Mouse (Mus musculus) olfactory bulb, adult 2 months (tissue): Measurements from ENCODE around the gene Paf1. TPM values are rescaled to one million over a fixed set of nuclear protein-coding genes. Genes with fewer than 3 reads are reported as not detected.

ENCODE experiments used
- H3K27ac ChIP-seq: fragments of 200-500 bp; 2 replicates; pipeline ENCODE4 v1.5.1; 2012; ENCODE audit warnings: low read depth, low read length; ENCODE audit not compliant: insufficient read depth
- H3K4me1 ChIP-seq: fragments of 200-500 bp; 2 replicates; pipeline ENCODE4 v1.6.1; 2012; ENCODE audit warnings: low read length; ENCODE audit not compliant: control insufficient read depth, insufficient read depth
- H3K4me3 ChIP-seq: fragments of 200-500 bp; 2 replicates; pipeline ENCODE4 v1.5.1; 2012; ENCODE audit warnings: mild to moderate bottlenecking, low read depth, low read length, moderate library complexity; ENCODE audit not compliant: insufficient read depth
- CTCF ChIP-seq: fragments of 200-500 bp; IDR thresholded peaks from 2 replicates; pipeline ENCODE4 v1.5.1; 2012; ENCODE audit warnings: low read depth, mild to moderate bottlenecking, low read length, moderate library complexity; ENCODE audit not compliant: insufficient read depth
- POLR2A ChIP-seq: fragments of 200-500 bp; IDR thresholded peaks from 2 replicates; pipeline ENCODE4 v1.6.1; 2012; ENCODE audit warnings: mild to moderate bottlenecking, low read depth, low read length, moderate library complexity; ENCODE audit not compliant: insufficient read depth
- WGBS: fragments of 180-500 bp; shearing (Covaris S2); methylation state at CpG from one replicate; pipeline ENCODE4 v1.1.7; 2018; 5-methylcytosine and 5-hydroxymethylcytosine counted together
- polyA plus RNA-seq: library from polyadenylated mRNA; stranded (reverse); fragments of >200 nt; gene quantifications from 2 replicates; pipeline ENCODE4 v1.2.4, GENCODE M21; 2012; ENCODE audit warnings: low replicate concordance; ENCODE audit not compliant: missing spikeins, insufficient read depth, insufficient read length

The Paf1 gene
- polyA plus RNA-seq, 1 experiment: 1,326 TPM

DNA sequence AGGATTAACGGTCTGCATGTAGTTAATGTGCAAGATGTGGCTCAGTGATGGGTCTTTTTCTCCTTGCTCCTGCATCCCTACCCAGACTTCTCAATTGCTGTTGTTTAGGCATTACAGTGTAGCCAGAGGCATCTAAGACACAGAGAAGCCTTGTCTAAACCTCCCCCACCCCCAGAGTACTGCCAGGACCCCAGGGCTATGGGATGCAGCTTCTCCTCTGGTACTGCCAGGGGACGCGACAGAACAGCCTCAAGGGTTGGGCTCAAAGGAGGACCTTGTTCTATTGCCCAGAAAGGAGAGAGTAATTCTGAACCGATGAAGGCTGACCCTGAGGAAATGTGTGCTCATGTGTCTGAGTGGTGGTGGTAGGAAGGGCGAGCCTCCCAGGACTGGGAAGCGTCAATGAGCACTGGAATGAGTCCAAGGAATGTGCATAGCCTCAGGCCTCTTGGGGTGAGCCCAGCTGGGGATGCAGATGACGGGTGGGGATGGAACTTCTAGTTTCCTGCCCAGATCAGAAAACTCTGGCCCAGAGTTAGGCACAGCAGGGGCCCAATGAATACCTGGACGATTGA, 25.4 kb downstream of the Paf1 start:
- TF ChIP-seq POLR2A (no peak), CTCF (no peak)
- Histone ChIP-seq H3K4me3 (no peak overlapping the region), H3K27ac (no peak overlapping the region), H3K4me1 (peaks cover 4% of the 10 kb centered on the region; the same call in 1 of the 2 replicates)
- 43% methylated on average over 8 of the region's 8 CpGs for WGBS

DNA sequence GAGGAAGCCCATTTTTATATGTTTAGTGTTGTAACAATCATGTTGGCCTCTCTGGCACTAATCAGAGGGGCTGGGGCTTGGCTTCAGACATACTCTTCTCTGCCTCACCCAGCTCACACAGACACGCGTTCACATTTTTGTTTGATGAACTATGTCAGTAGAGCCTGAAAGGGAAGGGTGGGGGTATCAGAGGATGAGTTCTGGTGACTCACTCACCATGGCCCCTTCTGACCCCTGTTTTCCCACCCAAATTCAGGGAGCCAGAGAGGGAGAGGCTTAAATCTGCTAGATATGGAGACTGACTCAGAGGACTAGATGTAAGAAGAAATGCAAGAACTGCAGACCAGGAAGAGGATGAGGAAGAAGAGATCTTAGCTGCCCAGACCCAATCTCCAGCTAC, 26.7 kb downstream of the Paf1 start:
- 83% methylated on average over 2 of the region's 2 CpGs for WGBS
- Histone ChIP-seq H3K4me1 (peaks cover 4% of the 10 kb centered on the region; the same call in 1 of the 2 replicates), H3K27ac (no peak overlapping the region), H3K4me3 (no peak overlapping the region)
- TF ChIP-seq CTCF (no peak), POLR2A (no peak)

DNA sequence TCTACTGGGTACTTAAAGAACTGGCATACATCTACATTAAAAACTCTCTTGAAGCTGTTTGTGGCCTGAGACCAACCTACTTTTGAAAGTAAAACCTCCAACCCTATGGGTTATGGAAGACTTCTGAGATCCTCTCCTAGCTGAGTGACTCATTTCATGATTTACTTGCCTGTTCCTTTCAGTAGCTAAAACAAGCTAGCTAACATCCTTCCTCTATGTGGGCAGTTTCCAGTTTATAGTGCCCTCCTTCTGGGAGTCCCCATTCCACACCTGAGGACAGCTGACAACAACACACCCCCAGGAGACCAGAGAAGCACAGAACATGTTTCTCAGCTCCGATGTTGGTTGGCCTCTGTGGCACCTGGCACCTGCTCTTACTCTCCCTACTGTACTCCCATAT, 30.3 kb downstream of the Paf1 start:
- Histone ChIP-seq H3K4me3 (no peak overlapping the region), H3K27ac (no peak overlapping the region), H3K4me1 (peaks cover 4% of the 10 kb centered on the region; the same call in 1 of the 2 replicates)
- 90% methylated on average over 1 of the region's 1 CpGs for WGBS
- no peak for TF ChIP-seq CTCF
- TF ChIP-seq POLR2A: no peak

DNA sequence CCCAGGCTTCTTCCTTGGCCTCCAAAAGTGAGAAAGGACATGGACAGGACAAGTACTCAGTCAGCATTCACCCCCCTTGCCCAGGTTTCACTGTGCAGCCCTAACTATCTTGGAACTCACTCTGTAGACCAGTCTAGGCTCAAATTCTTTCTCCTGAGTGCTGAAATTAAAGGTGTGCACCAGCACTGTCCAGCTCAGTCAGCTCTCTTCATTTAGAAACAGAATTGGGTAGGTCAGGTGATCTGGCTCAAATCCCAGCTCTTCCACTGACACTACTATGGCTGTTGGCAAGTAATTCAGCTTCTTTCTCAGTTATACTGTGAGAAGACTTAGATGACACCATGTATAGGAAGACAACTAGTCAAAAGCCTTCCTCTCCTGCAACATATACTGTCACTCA, 35.0 kb downstream of the Paf1 start:
- TF ChIP-seq CTCF (no peak), POLR2A (no peak)
- no peaks in the 10 kb centered on the region for H3K4me1 ChIP-seq

DNA sequence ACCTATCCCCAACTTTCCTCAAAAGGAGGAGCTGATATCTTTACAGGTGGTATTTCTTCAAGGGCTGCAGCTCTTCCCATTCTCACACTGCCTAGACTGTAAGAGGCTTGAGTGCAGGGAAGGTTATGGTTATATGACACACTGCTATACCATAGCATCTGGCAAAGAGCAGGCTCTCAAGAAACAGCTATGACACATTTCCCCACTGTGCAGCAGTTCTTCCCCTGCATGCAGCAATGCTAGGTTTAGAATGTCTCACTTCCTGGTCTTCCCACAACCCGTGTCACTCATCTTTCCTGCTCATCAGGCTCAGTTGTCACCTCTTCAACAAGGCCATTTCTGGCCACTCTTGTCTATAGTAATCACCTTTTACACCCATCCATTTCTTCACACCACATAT, 37.8 kb downstream of the Paf1 start:
- no peaks in the 10 kb centered on the region for H3K4me1 ChIP-seq
- no peak overlapping the region for H3K4me3 ChIP-seq
- TF ChIP-seq CTCF (no peak), POLR2A (no peak)
- WGBS: 74% methylated on average over 1 of the region's 1 CpGs
- H3K27ac ChIP-seq: no peak overlapping the region

More for the DNA sequence above, 35.0 kb downstream of the Paf1 start:
- no peak overlapping the region for H3K4me3 ChIP-seq
- H3K27ac ChIP-seq: no peak overlapping the region

DNA sequence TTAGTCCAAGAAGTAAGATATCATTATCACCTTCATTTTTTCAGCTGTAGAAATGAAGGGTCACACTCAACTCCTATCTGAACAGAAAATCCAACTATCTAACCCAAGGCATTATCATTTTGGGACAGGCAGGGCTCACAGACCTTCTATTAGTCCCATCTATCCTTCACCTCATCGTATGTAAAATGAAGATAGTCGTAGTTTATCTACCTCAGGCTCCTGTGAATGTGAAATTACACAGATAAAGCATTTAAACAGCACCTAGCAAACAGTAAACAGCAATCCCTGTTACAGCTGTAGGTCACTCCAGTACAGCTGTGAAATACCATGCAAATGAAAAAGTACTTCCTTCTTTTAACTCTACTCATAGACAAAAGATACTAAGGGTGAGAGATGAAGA, 39.5 kb downstream of the Paf1 start:
- TF ChIP-seq POLR2A: no peak
- no peak for TF ChIP-seq CTCF
- Histone ChIP-seq H3K27ac (no peak overlapping the region), H3K4me3 (no peak overlapping the region), H3K4me1 (peaks cover 5% of the 10 kb centered on the region)
- WGBS: 87% methylated on average over 2 of the region's 2 CpGs

DNA sequence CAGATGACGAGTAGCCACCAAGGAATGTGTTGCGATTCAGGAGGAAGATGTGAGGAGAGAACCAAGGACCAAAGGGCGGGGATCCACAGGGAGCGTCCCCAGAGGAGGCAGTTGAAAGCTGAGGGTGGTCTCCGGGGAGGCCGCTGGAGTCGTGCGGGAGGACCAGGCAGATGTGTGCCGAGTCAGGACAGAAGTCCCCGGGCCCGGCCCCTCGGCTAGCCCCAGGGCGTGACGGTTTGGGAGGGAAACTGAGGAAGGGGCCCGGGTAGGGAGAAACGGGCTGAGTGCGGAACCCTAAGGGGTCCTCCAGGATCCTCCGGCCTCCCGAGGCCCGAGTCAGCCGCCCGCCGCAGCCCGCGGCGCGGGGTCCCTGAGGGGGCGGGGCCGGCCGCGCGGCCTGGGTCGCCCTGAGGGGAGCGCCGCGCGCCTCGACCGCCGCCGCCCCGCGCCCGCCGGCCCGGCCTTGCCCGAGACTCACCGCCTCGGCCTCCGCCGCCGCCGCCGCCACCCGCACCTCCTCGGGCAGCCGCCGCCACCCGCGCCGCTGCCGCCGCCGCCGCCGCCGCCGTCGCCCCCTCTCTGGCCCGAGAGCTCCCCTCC, 43.0 kb downstream of the Paf1 start:
- Histone ChIP-seq H3K4me1 (peaks cover 6% of the 10 kb centered on the region), H3K27ac (no peak overlapping the region), H3K4me3 (peak overlapping the region; percentile 80)
- TF ChIP-seq CTCF (no peak), POLR2A (no peak)
- WGBS: 29% methylated on average over 70 of the region's 70 CpGs

DNA sequence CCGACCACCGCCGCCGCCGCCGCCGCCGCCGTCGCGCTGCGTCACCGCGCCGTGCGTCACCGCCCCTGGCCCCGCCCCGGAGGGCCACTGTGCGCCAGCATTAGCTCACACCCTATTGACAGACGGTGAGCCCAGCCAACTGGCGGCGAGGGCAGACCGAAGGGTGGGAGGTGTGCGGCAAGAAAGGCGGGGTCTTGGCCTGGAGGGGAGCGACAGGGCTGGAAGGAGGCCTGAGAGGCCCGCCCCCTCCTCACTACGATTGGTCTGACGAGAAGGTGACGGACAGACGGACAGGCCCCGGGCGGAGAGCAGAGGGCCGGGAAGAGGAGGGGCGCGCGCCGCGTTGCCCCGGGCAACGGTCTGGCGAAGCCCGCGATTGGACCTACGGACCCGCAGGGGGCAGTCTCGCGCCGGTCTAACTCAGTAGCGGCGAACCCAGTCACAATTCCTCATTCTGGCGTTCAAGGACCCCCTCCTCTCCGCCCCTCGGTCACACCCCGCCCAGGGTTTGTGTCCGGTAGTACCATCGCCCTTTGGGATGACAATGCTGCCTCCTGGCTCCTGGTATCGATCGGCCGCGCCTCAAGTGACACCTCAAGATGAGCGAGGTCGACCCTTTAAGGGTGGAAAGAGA, 43.6 kb downstream of the Paf1 start:
- peak overlapping the region; percentile 68 for H3K27ac ChIP-seq
- peaks cover 6% of the 10 kb centered on the region for H3K4me1 ChIP-seq
- peak overlapping the region; percentile 80 for H3K4me3 ChIP-seq
- 3% methylated on average over 64 of the region's 64 CpGs for WGBS
- TF ChIP-seq CTCF: peak; percentile 72
- no peak for TF ChIP-seq POLR2A

DNA sequence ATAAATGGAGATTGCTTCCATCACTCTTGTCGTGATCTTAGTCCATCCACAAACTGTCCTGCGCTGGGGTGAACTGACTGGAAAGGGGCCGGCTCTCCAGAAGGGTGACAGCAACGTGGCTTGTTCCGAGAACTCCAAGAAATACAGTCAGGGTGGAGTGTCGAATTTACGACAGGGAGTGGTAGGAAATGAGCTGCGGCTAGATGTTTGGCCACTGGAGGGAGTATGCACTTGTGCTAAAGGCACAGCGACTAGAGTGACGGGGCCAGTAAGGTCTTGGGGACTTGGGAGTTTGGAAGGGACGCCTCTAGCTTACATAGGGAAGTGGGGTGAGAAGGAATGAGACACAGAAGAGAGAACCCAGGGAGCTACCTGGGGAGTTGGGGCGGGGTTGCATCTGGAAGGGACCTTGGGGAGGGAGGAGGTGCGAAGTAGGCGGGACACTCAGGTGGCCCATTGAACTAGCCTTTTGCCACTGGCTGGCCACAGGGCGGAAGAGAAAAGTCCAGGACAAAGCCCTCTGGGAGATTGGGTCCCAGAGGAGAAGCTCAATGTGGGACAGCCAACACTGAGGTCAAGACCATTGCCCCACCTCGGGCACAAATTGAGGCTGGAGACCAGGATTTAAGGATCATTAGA, 44.3 kb downstream of the Paf1 start, which contains the start of gene Gmfg:
Gmfg (plus strand) TSS at position 516 of the 639 bp plus-strand sequence.
- H3K4me1 ChIP-seq: peaks cover 6% of the 10 kb centered on the region
- 3% methylated on average over 16 of the region's 16 CpGs for WGBS
- H3K27ac ChIP-seq: peak within 1 kb of the TSS; percentile 68
- TF ChIP-seq CTCF (no peak), POLR2A (no peak)
- H3K4me3 ChIP-seq: peak within 1 kb of the TSS; percentile 63
